Mouse (Mus musculus) ZHBTc4 (cell line): ENCODE measurements around the gene Rala.
A peak's percentile ranks its signal among the peaks of the same experiment; 100 is the strongest.
"Not testable (repeated sequence)": the region's sequence is repeated elsewhere in the genome, so short reads cannot be mapped to it uniquely, and the experiment has no call there.

ENCODE experiments used
- DNase-seq: peaks from one replicate; pipeline ENCODE4 v3.0.0-alpha.2; 2011; ENCODE audit warnings: low read depth, low spot score

Gene Rala

DNA sequence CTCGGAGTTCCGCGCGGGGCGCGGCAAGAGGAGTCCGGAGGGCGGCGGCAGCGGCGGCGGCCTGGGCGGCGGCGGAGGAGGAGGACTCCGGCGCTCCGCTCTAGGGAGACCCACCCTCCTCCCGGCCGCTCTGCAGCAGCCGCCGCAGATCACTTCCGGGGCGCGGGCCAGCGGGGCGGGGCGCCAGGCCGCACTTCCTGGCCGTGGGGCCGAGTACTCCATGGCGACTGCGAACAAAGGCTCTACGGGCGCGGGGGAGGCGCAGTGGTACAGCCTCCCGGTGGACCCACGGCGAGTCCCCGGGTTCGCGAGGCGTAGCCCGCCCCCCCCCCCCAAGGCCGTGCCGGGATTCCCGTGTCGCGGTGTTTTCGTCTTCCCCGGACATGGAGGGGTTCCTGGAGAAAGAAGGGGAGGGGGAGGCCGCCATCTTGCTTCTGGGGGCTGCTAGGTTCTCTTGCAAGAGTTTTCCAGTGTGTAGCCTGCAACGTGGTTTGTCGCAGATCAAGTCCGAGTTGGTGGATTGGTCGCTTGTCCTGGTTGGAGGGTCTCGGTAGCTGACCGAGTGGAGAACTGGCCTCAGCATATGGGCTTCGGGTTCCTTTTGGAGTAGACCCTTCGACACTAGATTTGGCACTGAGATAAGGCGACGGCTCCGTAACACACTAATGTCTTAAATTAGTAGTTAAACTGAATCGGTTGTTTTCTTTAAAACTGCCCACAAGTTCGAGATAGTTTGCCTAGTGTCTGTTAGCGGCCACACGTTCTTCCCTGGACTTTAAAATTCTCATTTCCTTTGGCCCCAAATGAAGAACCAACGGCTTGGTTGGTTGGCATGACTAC is at the start of gene Rala:
Gene Rala (minus strand): TSS at position 162 of the 840 bp plus-strand sequence.
- peak; percentile 94 for DNase-seq

- no peak for DNase-seq
These were observed 49.4 kb upstream of the Rala start for GRCm38 (mm10) chr13:17993515-17993847.

GRCm38 (mm10) chr13:17992697-17993514 is 48.9 kb upstream of the Rala start, which contains the start of gene Yae1d1:
TSS of gene Yae1d1 (minus strand) at chr13:17993349.
- peak; percentile 96 for DNase-seq

DNA sequence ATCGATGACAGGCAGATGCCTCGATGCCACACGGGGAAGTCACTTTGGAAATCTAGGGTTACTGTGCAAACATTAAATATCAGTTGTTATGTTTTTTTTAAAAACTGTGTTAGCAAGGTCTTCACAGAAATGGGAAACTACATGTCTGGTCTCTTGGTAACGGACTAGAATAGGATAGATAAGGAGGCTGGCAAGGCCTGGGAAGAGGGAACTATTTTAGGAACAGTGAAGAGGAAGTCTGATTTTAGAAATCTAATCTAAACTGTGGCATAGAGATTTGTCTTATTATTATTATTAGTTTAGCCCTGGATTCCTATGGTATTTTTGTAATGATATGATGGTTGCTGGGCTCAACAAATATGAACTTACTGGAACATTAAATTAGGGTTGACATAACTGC is 48.0 kb upstream of the Rala start:
- no peak for DNase-seq

- DNase-seq, result peak; percentile 80
These were observed 39.2 kb upstream of the Rala start for GRCm38 (mm10) chr13:17983194-17983593.

DNA sequence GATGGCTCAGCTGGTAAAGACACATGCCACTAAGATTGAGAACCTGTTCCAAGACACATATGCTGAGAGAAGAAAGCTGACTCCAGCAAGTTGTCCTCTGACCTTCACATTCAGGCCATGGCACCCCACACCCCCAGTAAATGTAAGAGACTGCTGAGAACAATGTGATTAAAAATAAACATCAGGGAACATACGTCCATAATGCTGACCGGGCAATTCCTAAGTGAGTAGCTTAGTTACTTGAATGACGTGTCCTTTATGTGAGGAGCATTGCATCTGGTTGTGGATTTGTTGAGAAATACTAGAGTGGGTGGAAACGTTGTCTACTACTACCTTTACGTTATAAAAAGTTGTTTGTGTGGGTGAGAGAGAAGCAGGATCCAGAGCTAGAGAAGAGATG is 38.6 kb upstream of the Rala start:
- no peak for DNase-seq

- DNase-seq, result no peak
These were observed 33.1 kb upstream of the Rala start for GRCm38 (mm10) chr13:17976854-17977739.

DNA sequence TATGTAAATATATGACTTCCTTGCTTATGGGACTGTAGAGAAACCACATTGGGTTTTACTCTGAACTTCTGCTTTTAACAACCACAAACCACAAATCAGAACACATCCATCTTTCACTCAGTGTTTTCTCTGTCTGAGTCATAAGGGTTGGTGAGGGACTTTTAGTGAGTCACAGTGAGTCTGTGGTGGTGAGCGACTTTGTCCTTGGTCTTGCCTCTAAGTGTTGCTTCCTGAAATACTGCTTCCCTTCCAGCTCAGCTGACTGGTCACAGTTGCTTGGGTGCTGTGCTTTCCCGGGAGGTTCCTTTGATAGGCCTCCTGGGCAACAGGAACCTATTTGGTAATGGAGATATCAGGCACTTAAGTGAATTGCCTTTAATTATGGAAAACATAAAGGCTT is 31.9 kb upstream of the Rala start:
- no peak for DNase-seq

- no peak for DNase-seq
These were observed 31.4 kb upstream of the Rala start for GRCm38 (mm10) chr13:17975457-17975856.

DNA sequence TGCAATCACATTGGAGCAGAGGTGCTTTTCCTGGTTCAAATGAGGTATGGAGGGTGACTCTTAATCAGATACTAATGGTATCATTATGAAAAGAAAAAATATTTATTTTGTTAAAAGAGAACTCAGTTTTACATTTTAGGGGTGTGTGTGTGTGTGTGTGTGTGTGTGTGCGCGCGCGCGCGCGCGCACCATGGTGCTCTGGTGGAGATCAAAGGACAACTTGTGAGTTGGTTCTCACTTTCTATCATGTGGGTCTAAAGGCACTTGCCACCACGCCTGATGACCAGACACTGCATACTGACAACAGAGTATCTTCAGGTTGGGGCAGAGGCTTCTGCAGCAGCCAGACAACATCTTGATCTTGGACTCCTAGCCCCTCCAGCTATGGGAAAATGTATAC is 30.7 kb upstream of the Rala start:
- no peak for DNase-seq

- no peak for DNase-seq
These were observed 16.6 kb upstream of the Rala start for GRCm38 (mm10) chr13:17960613-17961012.

DNA sequence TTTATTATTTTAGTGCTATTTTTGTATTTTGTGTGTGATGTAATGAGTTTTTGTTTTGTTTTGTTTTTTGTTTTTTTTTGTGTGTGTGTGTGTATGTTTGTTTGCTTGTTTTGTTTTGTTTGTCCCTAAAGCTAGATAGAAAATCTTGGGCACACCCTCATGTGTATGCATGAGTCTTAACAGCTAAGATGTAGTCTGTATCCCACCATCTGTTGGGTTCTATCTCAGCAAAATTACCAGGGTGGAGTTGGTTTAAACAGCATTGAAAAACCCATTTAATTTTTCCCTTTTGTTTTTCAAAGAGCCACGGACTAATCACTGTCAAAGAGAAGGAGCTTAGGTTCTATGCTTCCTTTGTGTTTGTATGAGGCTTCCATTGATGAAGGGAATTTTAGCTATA is 10.2 kb upstream of the Rala start:
- DNase-seq, result no peak

GRCm38 (mm10) chr13:17950581-17950980 is 6.5 kb upstream of the Rala start:
- not testable (repeated sequence) for DNase-seq

- peak; percentile 27 for DNase-seq
These were observed 5.5 kb upstream of the Rala start for GRCm38 (mm10) chr13:17949555-17949954.

DNA sequence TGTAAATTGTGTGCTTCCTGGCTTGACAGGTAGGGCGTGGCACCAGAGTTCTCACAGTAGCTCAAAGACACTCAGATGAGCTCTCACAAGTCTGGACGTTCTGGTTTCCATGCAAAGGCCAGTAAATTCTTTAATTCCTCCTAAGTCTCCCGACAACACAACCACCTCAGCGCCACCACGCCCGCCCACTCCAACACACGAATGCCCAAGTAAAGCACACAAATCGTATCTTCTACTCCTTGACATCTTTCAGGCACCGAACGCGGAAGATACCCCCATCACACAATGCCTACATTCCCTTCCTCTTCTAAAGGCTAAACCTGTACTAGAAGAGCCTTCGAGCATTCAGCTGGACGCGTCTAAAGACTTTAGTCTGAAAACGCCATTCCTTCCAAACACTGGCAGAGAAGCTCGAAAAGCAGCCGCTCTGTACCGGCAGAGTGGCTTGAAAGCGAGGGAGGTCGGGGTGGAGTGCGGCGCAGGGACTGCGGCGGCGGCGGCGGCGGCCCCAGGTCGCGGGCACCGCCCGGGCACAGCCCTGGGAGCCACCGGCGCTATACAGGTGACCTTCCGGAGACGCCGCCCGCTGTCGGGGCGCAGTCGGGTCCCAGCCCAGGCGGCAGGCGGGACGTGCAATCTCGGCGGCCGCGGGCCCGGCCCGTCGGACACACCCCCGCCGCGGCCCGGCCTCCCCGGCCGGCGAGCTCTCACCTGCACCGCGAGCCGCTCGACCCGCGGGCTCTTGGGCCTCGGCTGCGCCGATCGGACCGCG is 547 bp downstream of the Rala start:
- no peak for DNase-seq

DNA sequence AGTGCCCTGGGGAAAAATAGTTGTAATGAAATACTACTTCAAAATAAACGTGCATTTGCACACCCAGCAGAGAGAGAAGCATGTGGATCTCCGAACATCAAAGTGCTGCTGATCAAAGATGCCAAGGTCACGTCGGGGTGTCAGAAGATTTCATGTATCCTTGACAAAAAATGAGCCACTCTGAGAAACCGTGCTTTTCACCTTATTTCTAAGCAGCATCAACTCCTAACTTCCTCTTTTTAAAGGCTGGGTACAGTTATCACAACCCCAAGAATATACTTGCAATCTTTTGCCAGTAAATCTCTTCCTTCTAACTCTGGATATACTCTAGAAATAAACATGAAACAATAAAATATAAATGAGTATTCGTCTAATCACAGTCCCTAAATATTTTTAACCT is 1.7 kb downstream of the Rala start:
- DNase-seq, result no peak

DNA sequence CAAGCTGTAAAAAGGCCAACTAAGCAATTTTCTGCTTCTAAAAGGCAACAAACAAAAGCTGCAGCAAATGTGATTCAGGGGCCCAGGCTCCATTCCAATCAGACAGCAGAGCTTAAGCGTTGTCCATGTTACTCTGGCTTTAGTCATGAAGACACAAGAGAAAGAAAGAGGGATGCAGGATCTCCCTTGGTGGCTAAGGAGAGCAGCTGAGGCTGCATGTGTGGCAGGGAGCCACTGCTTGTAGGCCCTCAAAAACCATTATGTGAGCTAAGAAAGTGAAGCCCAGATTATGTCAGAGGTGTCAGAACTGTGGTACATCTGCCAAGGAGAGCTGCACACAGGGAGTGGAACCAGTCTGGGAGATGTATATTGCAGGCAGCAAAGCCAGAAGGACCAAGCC is 36.7 kb downstream of the Rala start:
- DNase-seq, result no peak

GRCm38 (mm10) chr13:17901474-17901873 is 42.6 kb downstream of the Rala start:
- no peak for DNase-seq

GRCm38 (mm10) chr13:17900641-17901040 is 43.4 kb downstream of the Rala start:
- DNase-seq, result no peak

GRCm38 (mm10) chr13:17897040-17897439 is 47.0 kb downstream of the Rala start:
- no peak for DNase-seq

- DNase-seq, result no peak
These were observed 52.5 kb downstream of the Rala start for GRCm38 (mm10) chr13:17891545-17891944.
